Mouse (Mus musculus): Measurements from ENCODE around the gene Fbxl16. TPM values are rescaled to one million over a fixed set of nuclear protein-coding genes. Genes with fewer than 3 reads are reported as not detected.
A peak's percentile ranks its signal among the peaks of the same experiment; 100 is the strongest.

Gene Fbxl16
- total RNA-seq, 2 experiments from 2014 or later = 1.4 to 2.2 TPM

- peak within 1 kb of the TSS; percentile 88 for H3K27ac ChIP-seq
- H3K4me3 ChIP-seq = peak within 1 kb of the TSS; percentile 75
- intact Hi-C loops (cut with DNase I) = no loop called here
- TF ChIP-seq CTCF (IDR thresholded peaks at IDR 0.05) = peak; percentile 19; the same call in 1 of the 2 replicates
- peak; percentile 96 for DNase-seq
Observed at GRCm38 (mm10) chr17:25785281-25785745, 23.6 kb upstream of the Fbxl16 start, which contains the start of gene Haghl. Gene Haghl (minus strand): TSS chr17:25785673.

GRCm38 (mm10) chr17:25786280-25786679 lies 22.6 kb upstream of the Fbxl16 start, which contains the start of gene Ccdc78:
Gene Ccdc78 (plus strand): TSS chr17:25786580.
- no peak for TF ChIP-seq CTCF (IDR thresholded peaks at IDR 0.05)
- Histone ChIP-seq H3K27ac (peak within 1 kb of the TSS; percentile 88), H3K4me3 (peak within 1 kb of the TSS; percentile 75)
- intact Hi-C loops (cut with DNase I) = no loop called here
- no peak for DNase-seq

- DNase-seq = no peak
- no peak overlapping the region for H3K27ac ChIP-seq
- H3K4me3 ChIP-seq = no peak overlapping the region
- no peak for TF ChIP-seq CTCF (IDR thresholded peaks at IDR 0.05)
- intact Hi-C loops (cut with DNase I) = no loop called here
Observed at GRCm38 (mm10) chr17:25786781-25787504, 21.9 kb upstream of the Fbxl16 start.

- TF ChIP-seq CTCF (IDR thresholded peaks at IDR 0.05) = no peak
- Histone ChIP-seq H3K27ac (peak overlapping the region; percentile 91), H3K4me3 (peak overlapping the region; percentile 89)
- intact Hi-C loops (cut with DNase I) = loop anchor here (10.0 kb wide), 1 partner anchor 217 kb away; the partner anchor contains the start of genes Lmf1 and Sox8
- no peak for DNase-seq
Observed at GRCm38 (mm10) chr17:25791320-25791842, 17.5 kb upstream of the Fbxl16 start.

- no peak for TF ChIP-seq CTCF (IDR thresholded peaks at IDR 0.05)
- Histone ChIP-seq H3K27ac (peak overlapping the region; percentile 91), H3K4me3 (peak overlapping the region; percentile 89)
- peak; percentile 89 for DNase-seq
- intact Hi-C loops (cut with DNase I) = loop anchor here (10.0 kb wide), 1 partner anchor 217 kb away; the partner anchor contains the start of genes Lmf1 and Sox8
Observed at GRCm38 (mm10) chr17:25791843-25792527, 16.9 kb upstream of the Fbxl16 start.

GRCm38 (mm10) chr17:25792615-25793014 lies 16.3 kb upstream of the Fbxl16 start, which contains the start of gene Fam173a:
Gene Fam173a (minus strand): TSS chr17:25792901.
- intact Hi-C loops (cut with DNase I) = loop anchor here (10.0 kb wide), 1 partner anchor 218 kb away; the partner anchor contains the start of genes Lmf1 and Sox8

GRCm38 (mm10) chr17:25794197-25794596 lies 14.7 kb upstream of the Fbxl16 start:
- no peak for TF ChIP-seq CTCF (IDR thresholded peaks at IDR 0.05)
- intact Hi-C loops (cut with DNase I) = loop anchor here (10.0 kb wide), 1 partner anchor 219 kb away; the partner anchor contains the start of genes Lmf1 and Sox8
- H3K27ac ChIP-seq = peak overlapping the region; percentile 91; the same call in 1 of the 2 replicates
- H3K4me3 ChIP-seq = no peak overlapping the region
- DNase-seq = no peak

More at GRCm38 (mm10) chr17:25792615-25793014, 16.3 kb upstream of the Fbxl16 start, which contains the start of gene Fam173a:
- H3K4me3 ChIP-seq = peak within 1 kb of the TSS; percentile 89
- DNase-seq = peak; percentile 80
- TF ChIP-seq CTCF (IDR thresholded peaks at IDR 0.05) = no peak
- H3K27ac ChIP-seq = peak within 1 kb of the TSS; percentile 91

GRCm38 (mm10) chr17:25794998-25795397 lies 13.9 kb upstream of the Fbxl16 start:
- Histone ChIP-seq H3K27ac (no peak overlapping the region), H3K4me3 (0 out of 2 replicates have a peak overlapping the region, but pooled peaks have one; percentile 12)
- no peak for DNase-seq
- intact Hi-C loops (cut with DNase I) = loop anchor here (10.0 kb wide), 1 partner anchor 220 kb away; the partner anchor contains the start of genes Lmf1 and Sox8
- TF ChIP-seq CTCF (IDR thresholded peaks at IDR 0.05) = no peak

GRCm38 (mm10) chr17:25795609-25796092 lies 13.2 kb upstream of the Fbxl16 start, which contains the start of gene AC134908.4:
Gene AC134908.4 (minus strand): TSS chr17:25795659.
- intact Hi-C loops (cut with DNase I) = loop anchor here (10.0 kb wide), 1 partner anchor 221 kb away; the partner anchor contains the start of genes Lmf1 and Sox8
- Histone ChIP-seq H3K4me3 (peak within 1 kb of the TSS; percentile 83), H3K27ac (peak within 1 kb of the TSS; percentile 87)
- no peak for DNase-seq
- no peak for TF ChIP-seq CTCF (IDR thresholded peaks at IDR 0.05)

GRCm38 (mm10) chr17:25796211-25796771 lies 12.6 kb upstream of the Fbxl16 start:
- peak; percentile 3; the same call in 1 of the 2 replicates for TF ChIP-seq CTCF (IDR thresholded peaks at IDR 0.05)
- peak; percentile 85 for DNase-seq
- Histone ChIP-seq H3K27ac (peak overlapping the region; percentile 87), H3K4me3 (peak overlapping the region; percentile 83)
- intact Hi-C loops (cut with DNase I) = loop anchor here (10.0 kb wide), 1 partner anchor 221 kb away; the partner anchor contains the start of genes Lmf1 and Sox8

GRCm38 (mm10) chr17:25796951-25797369 lies 11.9 kb upstream of the Fbxl16 start, which contains the start of gene Metrn:
Gene Metrn (minus strand): TSS chr17:25797136.
- Histone ChIP-seq H3K4me3 (peak within 1 kb of the TSS; percentile 83), H3K27ac (peak within 1 kb of the TSS; percentile 87)
- no peak for TF ChIP-seq CTCF (IDR thresholded peaks at IDR 0.05)
- intact Hi-C loops (cut with DNase I) = loop anchor here (10.0 kb wide), 1 partner anchor 222 kb away; the partner anchor contains the start of genes Lmf1 and Sox8
- DNase-seq = peak; percentile 93
